Mouse (Mus musculus) liver, embryonic 14.5 days (tissue): ENCODE data around the gene Zdhhc13. TPM values are rescaled to one million over a fixed set of nuclear protein-coding genes. Genes with fewer than 3 reads are reported as not detected.
A peak's percentile ranks its signal among the peaks of the same experiment; 100 is the strongest.

ENCODE experiments used
- ATAC-seq: fragments of 200-750 bp; cut with Nextera tagmentation; 2 replicates; pipeline ENCODE4 v1.8.0; 2017; ENCODE audit warnings: moderate number of reproducible peaks, mild to moderate bottlenecking, moderate library complexity; ENCODE audit not compliant: insufficient read depth
- DNase-seq, 3 experiments: peaks; one replicate each; pipeline ENCODE4 v3.0.0-alpha.2; 2012 to 2013; ENCODE audit warnings: low read depth in 3 of 3, low spot score in 3 of 3
- H3K27ac ChIP-seq: fragments of 300-500 bp; sonication (generic); 2 replicates; pipeline ENCODE4 v1.5.1; 2014; ENCODE audit warnings: moderate library complexity, mild to moderate bottlenecking, control low read depth, inconsistent platforms
- H3K27me3 ChIP-seq: fragments of 300-500 bp; sonication (generic); 2 replicates; pipeline ENCODE4 v1.6.1; 2014; ENCODE audit warnings: mild to moderate bottlenecking, low read length, moderate library complexity; ENCODE audit not compliant: control insufficient read depth, insufficient read depth
- H3K36me3 ChIP-seq: fragments of 300-500 bp; sonication (generic); replicated peaks from 2 replicates; pipeline ENCODE4 v1.6.1; 2014; ENCODE audit warnings: low read depth; ENCODE audit not compliant: control insufficient read depth, insufficient read depth
- H3K4me1 ChIP-seq, 2 experiments: fragments of 200-500 bp in 1 of 2; fragments of 300-500 bp in 1 of 2; sonication (generic) in 1 of 2; replicated peaks; 2 replicates each; pipeline ENCODE4 v1.6.1; 2012 to 2014; ENCODE audit warnings: antibody characterized with exemption in 1 of 2, inconsistent platforms in 1 of 2, low read length in 1 of 2; ENCODE audit not compliant: control insufficient read depth in 2 of 2, insufficient read depth in 2 of 2
- H3K4me2 ChIP-seq: fragments of 300-500 bp; sonication (generic); 2 replicates; pipeline ENCODE4 v1.6.1; 2014; ENCODE audit warnings: low read depth, mild to moderate bottlenecking, control low read depth, moderate library complexity
- H3K4me3 ChIP-seq, 2 experiments: fragments of 200-500 bp in 1 of 2; fragments of 300-500 bp in 1 of 2; sonication (generic) in 1 of 2; 2 replicates each; pipeline ENCODE4 v1.5.1; 2012 to 2014; ENCODE audit warnings: low read depth in 2 of 2, low read length in 2 of 2, mild to moderate bottlenecking in 2 of 2, control low read depth in 1 of 2, inconsistent platforms in 1 of 2, moderate library complexity in 1 of 2; ENCODE audit not compliant: insufficient read depth in 1 of 2
- H3K9ac ChIP-seq: fragments of 300-500 bp; sonication (generic); replicated peaks from 2 replicates; pipeline ENCODE4 v1.6.1; 2014; ENCODE audit warnings: mild to moderate bottlenecking, control low read depth, moderate library complexity
- H3K9me3 ChIP-seq: fragments of 300-500 bp; sonication (generic); 2 replicates; pipeline ENCODE4 v1.6.1; 2016; ENCODE audit warnings: low read length, mixed read lengths; ENCODE audit not compliant: control insufficient read depth
- CTCF ChIP-seq: IDR thresholded peaks from 2 replicates; pipeline ENCODE4 v1.5.1; 2016; ENCODE audit warnings: antibody characterized with exemption, low read depth, control low read depth
- EP300 ChIP-seq: IDR thresholded peaks from 2 replicates; pipeline ENCODE4 v1.6.1; 2016; ENCODE audit warnings: antibody characterized with exemption, low read depth
- WGBS: fragments of 180-500 bp; shearing (Covaris S2); extraction: QIAGEN DNeasy Blood & Tissue Kit; methylation state at CpG from one replicate; pipeline ENCODE4 v1.1.7; 2014; ENCODE audit not compliant: insufficient replicate concordance; 5-methylcytosine and 5-hydroxymethylcytosine counted together
- polyA plus RNA-seq, 2 experiments: library from polyadenylated mRNA; depleted of rRNA in 1 of 2; stranded (reverse) in 1 of 2; unstranded in 1 of 2; fragments of >200 nt; fragmentation: Nextera tagmentation in 1 of 2; extraction: Ambion mirVana in 1 of 2; gene quantifications; 2 replicates each; pipeline versions ENCODE4 v1.2.1 to v1.2.3; 2012 to 2014

Gene Zdhhc13
- polyA plus RNA-seq, 2 experiments, result 9.4 to 13.5 TPM

GRCm38 (mm10) chr7:48861796-48862195 is 73.0 kb downstream of the Zdhhc13 start:
- Histone ChIP-seq H3K27me3 (no peaks in the 10 kb centered on the region), H3K27ac (no peak overlapping the region), H3K4me2 (no peak overlapping the region), H3K9ac (no peak overlapping the region), H3K36me3 (peaks cover 20% of the 10 kb centered on the region), H3K4me3 (no peak overlapping the region), H3K4me1 (peaks cover 0 to 10% of the 10 kb centered on the region in 2 experiments; a peak in 3 of 4 replicates), H3K9me3 (no peaks in the 10 kb centered on the region)
- 48% methylated on average over 4 of the region's 4 CpGs for WGBS
- no peak for TF ChIP-seq CTCF
- DNase-seq (no peak), ATAC-seq (no peak)

- no peak for TF ChIP-seq CTCF
- no peak for TF ChIP-seq EP300
- H3K36me3 ChIP-seq, result peaks cover 44% of the 10 kb centered on the region
Measured at GRCm38 (mm10) chr7:48864199-48864598, 75.4 kb downstream of the Zdhhc13 start.

GRCm38 (mm10) chr7:48864671-48865458 is 76.1 kb downstream of the Zdhhc13 start:
- TF ChIP-seq CTCF, result no peak
- TF ChIP-seq EP300, result peak; percentile 45; the same call in 1 of the 2 replicates
- Histone ChIP-seq H3K4me1 (peaks cover 0 to 4% of the 10 kb centered on the region in 2 experiments; a peak in 3 of 4 replicates), H3K27ac (no peak overlapping the region), H3K4me2 (no peak overlapping the region), H3K27me3 (no peaks in the 10 kb centered on the region), H3K4me3 (no peak overlapping the region), H3K9ac (no peak overlapping the region), H3K9me3 (no peaks in the 10 kb centered on the region), H3K36me3 (peaks cover 50% of the 10 kb centered on the region)
- 30% methylated on average over 9 of the region's 9 CpGs for WGBS
- ATAC-seq (peak; percentile 65), DNase-seq (no peak)

More at GRCm38 (mm10) chr7:48864199-48864598, 75.4 kb downstream of the Zdhhc13 start:
- H3K4me1 ChIP-seq, result peaks cover 0 to 8% of the 10 kb centered on the region in 2 experiments; a peak in 3 of 4 replicates
- no peak overlapping the region for H3K4me2 ChIP-seq
- DNase-seq (no peak), ATAC-seq (0 out of 2 replicates have a peak, but pooled peaks have one; percentile 11)
- no peaks in the 10 kb centered on the region for H3K9me3 ChIP-seq
- H3K9ac ChIP-seq, result no peak overlapping the region
- no peak overlapping the region for H3K4me3 ChIP-seq
- H3K27me3 ChIP-seq, result no peaks in the 10 kb centered on the region
- no peak overlapping the region for H3K27ac ChIP-seq

- WGBS, result 89% methylated on average over 18 of the region's 18 CpGs
- no peak for DNase-seq
Measured at GRCm38 (mm10) chr7:48867576-48867975, 78.8 kb downstream of the Zdhhc13 start.

GRCm38 (mm10) chr7:48870144-48870543 is 81.3 kb downstream of the Zdhhc13 start:
- ATAC-seq, result no peak
- 89% methylated on average over 6 of the region's 6 CpGs for WGBS

More at GRCm38 (mm10) chr7:48867576-48867975, 78.8 kb downstream of the Zdhhc13 start:
- Histone ChIP-seq H3K27me3 (no peaks in the 10 kb centered on the region), H3K4me3 (no peak overlapping the region), H3K27ac (no peak overlapping the region), H3K4me1 (peaks cover 0 to 4% of the 10 kb centered on the region in 2 experiments; a peak in 1 of 4 replicates), H3K9ac (no peak overlapping the region), H3K9me3 (no peaks in the 10 kb centered on the region), H3K36me3 (peaks cover 77% of the 10 kb centered on the region), H3K4me2 (no peak overlapping the region)
- TF ChIP-seq CTCF, result no peak
- ATAC-seq, result no peak

More at GRCm38 (mm10) chr7:48870144-48870543, 81.3 kb downstream of the Zdhhc13 start:
- H3K4me3 ChIP-seq, result no peak overlapping the region
- no peak for TF ChIP-seq EP300
- no peak for TF ChIP-seq CTCF
- H3K27me3 ChIP-seq, result no peaks in the 10 kb centered on the region
- no peak for DNase-seq
- H3K4me2 ChIP-seq, result no peak overlapping the region
- peaks cover 99% of the 10 kb centered on the region for H3K36me3 ChIP-seq
- H3K4me1 ChIP-seq, result peaks cover 0 to 4% of the 10 kb centered on the region in 2 experiments; a peak in 1 of 4 replicates
- no peak overlapping the region for H3K9ac ChIP-seq
- no peaks in the 10 kb centered on the region for H3K9me3 ChIP-seq
- H3K27ac ChIP-seq, result no peak overlapping the region
